ENCODE assay signal across 19 mouse cellular contexts in the genomic region with DNA sequence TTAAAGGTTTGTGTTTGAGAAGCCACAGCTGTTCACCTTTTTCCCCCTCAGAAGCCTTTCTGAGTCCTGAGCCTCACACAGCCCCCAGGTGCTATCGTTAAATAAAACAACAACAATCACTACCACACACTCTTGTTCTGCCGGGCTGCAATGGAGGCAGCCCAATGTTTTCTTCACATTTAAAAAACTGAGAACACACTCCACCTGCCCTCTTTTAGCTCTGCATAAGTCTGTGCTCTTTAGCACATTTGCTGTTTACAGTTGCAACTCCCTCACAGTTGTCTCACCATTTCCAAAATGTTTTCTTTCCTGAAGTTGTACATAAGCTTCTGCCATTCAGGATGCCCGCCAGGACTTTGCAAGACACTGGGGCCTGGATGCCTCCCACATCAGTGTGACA. TPM values are rescaled to one million over a fixed set of nuclear protein-coding genes. Genes with fewer than 3 reads are reported as not detected.
DNase-seq lines count a peak whose midpoint lies in the region; ATAC-seq and TF ChIP-seq lines count a peak whose summit lies in the region.
"Had no signal": no experiment of that assay in that cellular context is flagged by ENCODE, and none has a peak within 500 bp of the region (broad histone marks: within the 10 kb centered on the region; RNA-seq: fewer than 3 reads in every experiment).

No protein-coding gene starts in this region.

- no peak for TF ChIP-seq EP300 in liver, postnatal 0 days (IDR thresholded peaks at IDR 0.05; ENCODE audit: low read depth)

- no peak overlapping the region for H3K4me3 ChIP-seq in forebrain, embryonic 14.5 days (ENCODE audit: low read depth, low read length)
- no peak overlapping the region for H3K4me3 ChIP-seq in forebrain, embryonic 12.5 days (replicated peaks)
- no peak overlapping the region for H3K4me3 ChIP-seq in forebrain, postnatal 0 days (ENCODE audit: low read depth, low read length)
- no peak overlapping the region for H3K4me3 ChIP-seq in liver, postnatal 0 days (ENCODE audit: low read depth, low read length)
- H3K4me3 ChIP-seq: embryonic facial prominence, embryonic 10.5 days; embryonic facial prominence, embryonic 12.5 days had no signal

- H3K27me3 ChIP-seq in forebrain, embryonic 14.5 days (replicated peaks; ENCODE audit: control insufficient read depth, insufficient read depth, low read length), result no peaks in the 10 kb centered on the region
- no peaks in the 10 kb centered on the region for H3K27me3 ChIP-seq in forebrain, embryonic 12.5 days
- H3K27me3 ChIP-seq in forebrain, postnatal 0 days (ENCODE audit: insufficient read depth, low read length), result no peaks in the 10 kb centered on the region
- H3K27me3 ChIP-seq in liver, postnatal 0 days (ENCODE audit: insufficient read depth, low read length), result peaks cover 19% of the 10 kb centered on the region; the same call in 1 of the 2 replicates

- 43% methylated on average over 3 of the region's 3 CpGs for WGBS in forebrain, embryonic 14.5 days
- 45% methylated on average over 3 of the region's 3 CpGs for WGBS in forebrain, embryonic 12.5 days
- 41% methylated on average over 3 of the region's 3 CpGs for WGBS in forebrain, postnatal 0 days
- WGBS in liver, postnatal 0 days (ENCODE audit: insufficient replicate concordance), result 54% methylated on average over 3 of the region's 3 CpGs

- H3K9me3 ChIP-seq in forebrain, embryonic 14.5 days (replicated peaks; ENCODE audit: control insufficient read depth, low read length), result no peaks in the 10 kb centered on the region
- H3K9me3 ChIP-seq in forebrain, embryonic 12.5 days, result no peaks in the 10 kb centered on the region
- no peaks in the 10 kb centered on the region for H3K9me3 ChIP-seq in forebrain, postnatal 0 days (ENCODE audit: low read length)
- H3K9me3 ChIP-seq in liver, postnatal 0 days (ENCODE audit: low read length), result no peaks in the 10 kb centered on the region
- H3K9me3 ChIP-seq: embryonic facial prominence, embryonic 10.5 days; embryonic facial prominence, embryonic 12.5 days had no signal

- no peak overlapping the region for H3K9ac ChIP-seq in forebrain, embryonic 14.5 days (ENCODE audit: low read length)
- H3K9ac ChIP-seq in forebrain, embryonic 12.5 days, result no peak overlapping the region
- no peak overlapping the region for H3K9ac ChIP-seq in forebrain, postnatal 0 days
- no peak overlapping the region for H3K9ac ChIP-seq in liver, postnatal 0 days (replicated peaks)
- H3K9ac ChIP-seq: embryonic facial prominence, embryonic 12.5 days had no signal

- H3K27ac ChIP-seq in forebrain, embryonic 14.5 days (ENCODE audit: low read depth, low read length), result no peak overlapping the region
- H3K27ac ChIP-seq in forebrain, embryonic 12.5 days, result no peak overlapping the region
- H3K27ac ChIP-seq in forebrain, postnatal 0 days (ENCODE audit: low read depth, low read length), result no peak overlapping the region
- no peak overlapping the region for H3K27ac ChIP-seq in liver, postnatal 0 days (ENCODE audit: low read depth)
- H3K27ac ChIP-seq: embryonic facial prominence, embryonic 10.5 days; embryonic facial prominence, embryonic 12.5 days had no signal

- peak; percentile 51 for DNase-seq in forebrain, embryonic 14.5 days (ENCODE audit: low spot score)
- DNase-seq in heart, adult 11 months, result peak; percentile 8
- no peak for DNase-seq in heart, postnatal 10 days
- peak; percentile 67 for DNase-seq in brain, embryonic 14.5 days (ENCODE audit: low read depth)
- DNase-seq in forebrain, postnatal 0 days, result no peak
- no peak for DNase-seq in liver, postnatal 0 days
- no peak for DNase-seq in cerebellum, adult 18-20 months
- DNase-seq: adrenal gland, adult 8-10 months; adrenal gland, postnatal 14 days; adrenal gland, postnatal 36 days; cerebellum, adult 11 months; cerebellum, adult 2 months; cerebellum, adult 9-10 months; cerebellum, postnatal 10 days; cerebellum, postnatal 25 days had no signal

- TF ChIP-seq CTCF in brain, embryonic 14.5 days (IDR thresholded peaks at IDR 0.05; ENCODE audit: borderline replicate concordance, extremely low read depth, insufficient read depth, insufficient read length), result no peak
- no peak for TF ChIP-seq CTCF in forebrain, postnatal 0 days (IDR thresholded peaks at IDR 0.05; ENCODE audit: low read depth)
- no peak for TF ChIP-seq CTCF in liver, postnatal 0 days (IDR thresholded peaks at IDR 0.05; ENCODE audit: low read depth)

- H3K36me3 ChIP-seq in forebrain, embryonic 14.5 days (ENCODE audit: control insufficient read depth, insufficient read depth, low read length), result no peaks in the 10 kb centered on the region
- H3K36me3 ChIP-seq in forebrain, embryonic 12.5 days (replicated peaks), result no peaks in the 10 kb centered on the region
- no peaks in the 10 kb centered on the region for H3K36me3 ChIP-seq in forebrain, postnatal 0 days (ENCODE audit: insufficient read depth)
- no peaks in the 10 kb centered on the region for H3K36me3 ChIP-seq in liver, postnatal 0 days (replicated peaks; ENCODE audit: insufficient read depth, low read length)
- H3K36me3 ChIP-seq: embryonic facial prominence, embryonic 10.5 days; embryonic facial prominence, embryonic 12.5 days had no signal

- intact Hi-C loops in heart, postnatal 10 days (cut with DNase I), result no loop called here

- TF ChIP-seq POLR2A in brain, embryonic 14.5 days (IDR thresholded peaks at IDR 0.05; ENCODE audit: borderline replicate concordance, extremely low read depth, insufficient read depth, insufficient read length, poor library complexity, severe bottlenecking), result no peak

- no peak overlapping the region for H3K4me2 ChIP-seq in forebrain, embryonic 14.5 days (ENCODE audit: low read length)
- H3K4me2 ChIP-seq in forebrain, embryonic 12.5 days, result no peak overlapping the region
- no peak overlapping the region for H3K4me2 ChIP-seq in forebrain, postnatal 0 days (ENCODE audit: low read depth)
- H3K4me2 ChIP-seq in liver, postnatal 0 days (ENCODE audit: low read depth, low read length), result no peak overlapping the region
- H3K4me2 ChIP-seq: embryonic facial prominence, embryonic 12.5 days had no signal

- peak; percentile 61; the same call in 1 of the 2 replicates for ATAC-seq in forebrain, embryonic 14.5 days
- no peak for ATAC-seq in forebrain, embryonic 12.5 days (ENCODE audit: low FRiP score)
- ATAC-seq in forebrain, postnatal 0 days, result peak; percentile 58
- no peak for ATAC-seq in liver, postnatal 0 days

- no peaks in the 10 kb centered on the region for H3K4me1 ChIP-seq in forebrain, embryonic 14.5 days (ENCODE audit: control insufficient read depth, insufficient read depth, low read length)
- H3K4me1 ChIP-seq in forebrain, embryonic 12.5 days, result no peaks in the 10 kb centered on the region
- no peaks in the 10 kb centered on the region for H3K4me1 ChIP-seq in forebrain, postnatal 0 days (ENCODE audit: insufficient read depth)
- H3K4me1 ChIP-seq in liver, postnatal 0 days (ENCODE audit: insufficient read depth), result no peaks in the 10 kb centered on the region
- H3K4me1 ChIP-seq: embryonic facial prominence, embryonic 10.5 days; embryonic facial prominence, embryonic 12.5 days had no signal

RNA-seq across cellular contexts. Expression of a gene that starts 10.6 kb away (rescaled TPM):
- 32.4 and 32.7 TPM in 2 replicates for polyA plus RNA-seq in forebrain, embryonic 14.5 days (2014; fragmentation: Nextera tagmentation; extraction: Ambion mirVana)
- polyA plus RNA-seq in forebrain, embryonic 12.5 days (2016; fragmentation: Nextera tagmentation; extraction: Ambion mirVana), result 69.1 and 78.4 TPM in 2 replicates
- total RNA-seq in heart, postnatal 10 days (2021), result not detected
- 47.6 and 100 TPM in 2 replicates for polyA plus RNA-seq in brain, embryonic 14.5 days (2012; rRNA removed)
- 41.8 and 57.9 TPM in 2 replicates for total RNA-seq in forebrain, postnatal 0 days (2014; rRNA removed)
- polyA plus RNA-seq in forebrain, postnatal 0 days (2015; fragmentation: Nextera tagmentation; extraction: Ambion mirVana), result 30.2 and 30.6 TPM in 2 replicates
- not detected in 2 replicates for polyA plus RNA-seq in liver, postnatal 0 days (2015; fragmentation: Nextera tagmentation; extraction: Ambion mirVana)
- total RNA-seq: MEL had no signal
- polyA plus RNA-seq: cerebellum, adult 2 months had no signal

Comparison
In these comparisons a context has a peak if more than half of its experiments do, and no peak if none do; other contexts are left out.
1. ATAC-seq: peak in forebrain, embryonic 14.5 days (single experiment) and forebrain, postnatal 0 days (single experiment); none in forebrain, embryonic 12.5 days (single experiment) and liver, postnatal 0 days (single experiment).
2. DNase-seq: peak in forebrain, embryonic 14.5 days (single experiment), heart, adult 11 months (single experiment) and brain, embryonic 14.5 days (single experiment); none in heart, postnatal 10 days (0 of 2), forebrain, postnatal 0 days (single experiment), liver, postnatal 0 days (single experiment) and cerebellum, adult 18-20 months (0 of 2).
3. RNA of a gene that starts 10.6 kb away (polyA plus RNA-seq): 69.1 to 78.4 TPM in forebrain, embryonic 12.5 days, 47.6 to 100 TPM in brain, embryonic 14.5 days, 32.4 to 32.7 TPM in forebrain, embryonic 14.5 days and 30.2 to 30.6 TPM in forebrain, postnatal 0 days; not detected in liver, postnatal 0 days; every median in the first group is over 10 times any median in the second.